In genomic region chr9:26760081-26760480, GRCm38 (mm10) we compare ENCODE assay signal across 10 mouse cellular contexts. TPM values are rescaled to one million over a fixed set of nuclear protein-coding genes. Genes with fewer than 3 reads are reported as not detected.
A peak's percentile ranks its signal among the peaks of the same experiment; 100 is the strongest.
DNase-seq lines count a peak whose midpoint lies in the region; ATAC-seq lines count a peak whose summit lies in the region.
"Had no signal": no experiment of that assay in that cellular context is flagged by ENCODE, and none has a peak within 500 bp of the region (broad histone marks: within the 10 kb centered on the region; RNA-seq: fewer than 3 reads in every experiment).

No protein-coding gene starts in this region.

- H3K36me3 ChIP-seq in forebrain, embryonic 11.5 days (ENCODE audit: control insufficient read depth, insufficient read depth, low read length) = no peaks in the 10 kb centered on the region
- no peaks in the 10 kb centered on the region for H3K36me3 ChIP-seq in kidney, embryonic 14.5 days (ENCODE audit: control insufficient read depth, insufficient read depth, low read length)
- H3K36me3 ChIP-seq: embryonic facial prominence, embryonic 12.5 days; limb, embryonic 13.5 days had no signal

- peak; percentile 46 to 85 for DNase-seq in adrenal gland, adult (ENCODE audit: inconsistent age in 2 of 2, low spot score in 1 of 2)
- no peak for DNase-seq in adrenal gland, postnatal 4 days (ENCODE audit: low spot score in 2 of 2)
- DNase-seq in brain, adult 2 months (ENCODE audit: low read depth, low spot score) = peak; percentile 89
- DNase-seq in forebrain, embryonic 11.5 days (ENCODE audit: low spot score) = peak; percentile 66
- peak; percentile 16 for DNase-seq in lung, postnatal 14 days
- peak; percentile 61 to 65 for DNase-seq in right cerebral cortex, postnatal 36 days (ENCODE audit: low spot score in 2 of 2)

- no peak overlapping the region for H3K4me3 ChIP-seq in forebrain, embryonic 11.5 days (ENCODE audit: low read depth, low read length)
- H3K4me3 ChIP-seq in kidney, embryonic 14.5 days (ENCODE audit: low read length) = no peak overlapping the region
- H3K4me3 ChIP-seq: embryonic facial prominence, embryonic 12.5 days; limb, embryonic 13.5 days had no signal

- no peak overlapping the region for H3K4me2 ChIP-seq in forebrain, embryonic 11.5 days (ENCODE audit: low read depth, low read length, severe bottlenecking)
- no peak overlapping the region for H3K4me2 ChIP-seq in kidney, embryonic 14.5 days (replicated peaks; ENCODE audit: low read depth, low read length)
- H3K4me2 ChIP-seq: embryonic facial prominence, embryonic 12.5 days; limb, embryonic 13.5 days had no signal

- H3K4me1 ChIP-seq in forebrain, embryonic 11.5 days (replicated peaks; ENCODE audit: control insufficient read depth, insufficient read depth, low read length) = no peaks in the 10 kb centered on the region
- H3K4me1 ChIP-seq in kidney, embryonic 14.5 days (ENCODE audit: control insufficient read depth, insufficient read depth, low read length) = no peaks in the 10 kb centered on the region
- H3K4me1 ChIP-seq: embryonic facial prominence, embryonic 12.5 days; limb, embryonic 13.5 days had no signal

- no peaks in the 10 kb centered on the region for H3K9me3 ChIP-seq in forebrain, embryonic 11.5 days (ENCODE audit: control insufficient read depth, low read length)
- H3K9me3 ChIP-seq in kidney, embryonic 14.5 days (ENCODE audit: control insufficient read depth, low read length) = no peaks in the 10 kb centered on the region
- H3K9me3 ChIP-seq: embryonic facial prominence, embryonic 12.5 days; limb, embryonic 13.5 days had no signal

- no peak overlapping the region for H3K9ac ChIP-seq in forebrain, embryonic 11.5 days (ENCODE audit: low read length)
- no peak overlapping the region for H3K9ac ChIP-seq in kidney, embryonic 14.5 days (ENCODE audit: low read depth, low read length)
- H3K9ac ChIP-seq: embryonic facial prominence, embryonic 12.5 days; limb, embryonic 13.5 days had no signal

- WGBS in forebrain, embryonic 11.5 days = 36% methylated on average over 9 of the region's 9 CpGs
- 34% methylated on average over 9 of the region's 9 CpGs for WGBS in kidney, embryonic 14.5 days

- H3K27me3 ChIP-seq in forebrain, embryonic 11.5 days (ENCODE audit: control insufficient read depth, insufficient read depth, low read length) = no peaks in the 10 kb centered on the region
- no peaks in the 10 kb centered on the region for H3K27me3 ChIP-seq in kidney, embryonic 14.5 days (ENCODE audit: control insufficient read depth, insufficient read depth, low read length)
- H3K27me3 ChIP-seq: embryonic facial prominence, embryonic 12.5 days; limb, embryonic 13.5 days had no signal

- 0 out of 2 replicates have a peak, but pooled peaks have one; percentile 51 for ATAC-seq in forebrain, embryonic 11.5 days (replicated peaks; ENCODE audit: low FRiP score)
- peak; percentile 75; the same call in 1 of the 2 replicates for ATAC-seq in kidney, embryonic 14.5 days (ENCODE audit: low FRiP score, low TSS enrichment)
- ATAC-seq in CD4-positive, CD25-positive, alpha-beta regulatory T cell, adult 4 months = no peak

- H3K27ac ChIP-seq in forebrain, embryonic 11.5 days (ENCODE audit: low read depth, low read length) = no peak overlapping the region
- H3K27ac ChIP-seq in kidney, embryonic 14.5 days (ENCODE audit: low read depth, low read length) = no peak overlapping the region
- H3K27ac ChIP-seq: embryonic facial prominence, embryonic 12.5 days; limb, embryonic 13.5 days had no signal

RNA-seq across cellular contexts. Expression of gene B3gat1, which starts 26.6 kb away (rescaled TPM):
- total RNA-seq in adrenal gland, postnatal 4 days (2021) = 1 to 10 TPM; 4.5 to 5.6 TPM
- polyA plus RNA-seq in forebrain, embryonic 11.5 days (2014; fragmentation: Nextera tagmentation; extraction: Ambion mirVana) = 8.2 and 8.9 TPM in 2 replicates
- polyA plus RNA-seq in kidney, embryonic 14.5 days (2014; fragmentation: Nextera tagmentation; extraction: Ambion mirVana) = 0.13 and 0.14 TPM in 2 replicates
- polyA plus RNA-seq in CD4-positive, CD25-positive, alpha-beta regulatory T cell, adult 4 months (2017; shearing (Covaris generic)) = not detected

RNA-seq across cellular contexts. Expression of gene Glb1l2, which starts 46.2 kb away (rescaled TPM):
- total RNA-seq in adrenal gland, postnatal 4 days (2021) = 1 to 10 TPM; 5.0 to 8.8 TPM
- polyA plus RNA-seq in forebrain, embryonic 11.5 days (2014; fragmentation: Nextera tagmentation; extraction: Ambion mirVana) = 5.3 and 5.8 TPM in 2 replicates
- polyA plus RNA-seq in kidney, embryonic 14.5 days (2014; fragmentation: Nextera tagmentation; extraction: Ambion mirVana) = 23.9 and 36.7 TPM in 2 replicates
- not detected for polyA plus RNA-seq in CD4-positive, CD25-positive, alpha-beta regulatory T cell, adult 4 months (2017; shearing (Covaris generic))

Comparison
In these comparisons a context has a peak if more than half of its experiments do, and no peak if none do; other contexts are left out.
1. DNase-seq: peak in adrenal gland, adult (2 of 2), brain, adult 2 months (single experiment), forebrain, embryonic 11.5 days (single experiment), lung, postnatal 14 days (single experiment) and right cerebral cortex, postnatal 36 days (2 of 2); none in adrenal gland, postnatal 4 days (0 of 2).